Mouse (Mus musculus) hindbrain, postnatal 0 days (tissue): Measurements from ENCODE around the gene Phpt1. TPM values are rescaled to one million over a fixed set of nuclear protein-coding genes. Genes with fewer than 3 reads are reported as not detected.

Source experiments
- ATAC-seq: fragments of 200-750 bp; cut with Nextera tagmentation; 2 replicates; pipeline ENCODE4 v1.8.0; 2017; ENCODE audit warnings: mild to moderate bottlenecking, moderate TSS enrichment, moderate library complexity
- DNase-seq: peaks from one replicate; pipeline ENCODE4 v3.0.0-alpha.2; 2015; ENCODE audit warnings: low spot score
- H3K27ac ChIP-seq: fragments of 300-500 bp; sonication (generic); 2 replicates; pipeline ENCODE4 v1.5.1; 2014; ENCODE audit warnings: mild to moderate bottlenecking
- H3K27me3 ChIP-seq: fragments of 300-500 bp; sonication (generic); 2 replicates; pipeline ENCODE4 v1.6.1; 2014; ENCODE audit warnings: low read length, mixed read lengths; ENCODE audit not compliant: insufficient read depth
- H3K36me3 ChIP-seq: fragments of 300-500 bp; sonication (generic); 2 replicates; pipeline ENCODE4 v1.6.1; 2014; ENCODE audit warnings: low read length, mixed read lengths; ENCODE audit not compliant: insufficient read depth
- H3K4me1 ChIP-seq: fragments of 300-500 bp; sonication (generic); 2 replicates; pipeline ENCODE4 v1.6.1; 2014; ENCODE audit warnings: antibody characterized with exemption, low read length, mixed read lengths; ENCODE audit not compliant: insufficient read depth
- H3K4me2 ChIP-seq: fragments of 300-500 bp; sonication (generic); 2 replicates; pipeline ENCODE4 v1.6.1; 2014; ENCODE audit warnings: low read depth, mild to moderate bottlenecking, low read length, moderate library complexity, mixed read lengths
- H3K4me3 ChIP-seq: fragments of 300-500 bp; sonication (generic); 2 replicates; pipeline ENCODE4 v1.5.1; 2014; ENCODE audit warnings: low read length
- H3K9ac ChIP-seq: fragments of 300-500 bp; sonication (generic); replicated peaks from 2 replicates; pipeline ENCODE4 v1.6.1; 2014; ENCODE audit warnings: mild to moderate bottlenecking, low read length, moderate library complexity, mixed read lengths
- H3K9me3 ChIP-seq: fragments of 300-500 bp; sonication (generic); 2 replicates; pipeline ENCODE4 v1.6.1; 2016; ENCODE audit warnings: low read length, mixed read lengths
- CTCF ChIP-seq: IDR thresholded peaks from 2 replicates; pipeline ENCODE4 v1.5.1; 2016; ENCODE audit warnings: antibody characterized with exemption, control low read depth, low read depth
- WGBS: fragments of 180-500 bp; shearing (Covaris S2); extraction: QIAGEN DNeasy Blood & Tissue Kit; methylation state at CpG from one replicate; pipeline ENCODE4 v1.1.7; 2014; 5-methylcytosine and 5-hydroxymethylcytosine counted together
- polyA plus RNA-seq: library from polyadenylated mRNA; unstranded; fragments of >200 nt; fragmentation: Nextera tagmentation; extraction: Ambion mirVana; gene quantifications from 2 replicates; pipeline ENCODE4 v1.2.1, GENCODE M21; 2015
- total RNA-seq: library from RNA; depleted of rRNA; stranded (reverse); fragments of >200 nt; gene quantifications from 2 replicates; pipeline ENCODE4 v1.2.3, GENCODE M21; 2014; rRNA removed

The Phpt1 gene
- total and polyA plus RNA-seq, 2 experiments from 2014 or later: 48.2 to 242 TPM

DNA sequence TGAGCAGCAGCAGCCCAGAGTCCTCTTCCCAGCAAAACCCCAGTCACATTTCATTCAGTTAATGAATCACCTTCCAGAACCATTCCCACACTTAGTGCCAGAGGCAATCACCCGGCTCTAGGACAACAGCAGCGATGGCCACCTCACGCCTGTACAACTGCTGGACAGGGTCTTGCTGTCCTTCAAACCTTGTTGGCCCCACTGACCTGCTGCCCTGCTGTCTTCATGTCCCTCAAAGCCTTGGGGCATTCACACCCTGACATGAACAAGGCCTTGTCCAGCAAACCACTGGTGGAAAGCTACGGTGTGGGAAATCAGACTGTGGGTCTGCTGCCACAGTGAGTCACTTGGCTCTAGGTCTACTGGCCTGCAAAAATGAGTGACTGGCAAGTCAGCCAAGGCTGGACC, 34.5 kb downstream of the Phpt1 start:
- no peak overlapping the region for H3K4me2 ChIP-seq
- no peaks in the 10 kb centered on the region for H3K4me1 ChIP-seq
- WGBS: 93% methylated on average over 4 of the region's 4 CpGs
- H3K4me3 ChIP-seq: no peak overlapping the region
- ATAC-seq (no peak), DNase-seq (no peak)
- H3K9me3 ChIP-seq: no peaks in the 10 kb centered on the region
- H3K27me3 ChIP-seq: no peaks in the 10 kb centered on the region
- no peak overlapping the region for H3K27ac ChIP-seq
- no peak for TF ChIP-seq CTCF
- no peak overlapping the region for H3K9ac ChIP-seq
- H3K36me3 ChIP-seq: peaks cover 4% of the 10 kb centered on the region; the same call in 1 of the 2 replicates

GRCm38 (mm10) chr2:25536531-25536930, 38.5 kb downstream of the Phpt1 start:
- Histone ChIP-seq H3K27ac (no peak overlapping the region), H3K4me2 (no peak overlapping the region), H3K4me3 (no peak overlapping the region), H3K9ac (no peak overlapping the region), H3K9me3 (no peaks in the 10 kb centered on the region), H3K36me3 (peaks cover 7% of the 10 kb centered on the region; the same call in 1 of the 2 replicates), H3K4me1 (no peaks in the 10 kb centered on the region), H3K27me3 (no peaks in the 10 kb centered on the region)
- 93% methylated on average over 8 of the region's 8 CpGs for WGBS
- ATAC-seq (no peak), DNase-seq (no peak)
- no peak for TF ChIP-seq CTCF

- ATAC-seq (no peak), DNase-seq (no peak)
- H3K36me3 ChIP-seq: peaks cover 10% of the 10 kb centered on the region; the same call in 1 of the 2 replicates
- TF ChIP-seq CTCF: no peak
- H3K4me1 ChIP-seq: no peaks in the 10 kb centered on the region
- no peaks in the 10 kb centered on the region for H3K9me3 ChIP-seq
- H3K27me3 ChIP-seq: no peaks in the 10 kb centered on the region
- no peak overlapping the region for H3K4me3 ChIP-seq
- H3K9ac ChIP-seq: no peak overlapping the region
- no peak overlapping the region for H3K4me2 ChIP-seq
- H3K27ac ChIP-seq: peak overlapping the region; percentile 32; the same call in 1 of the 2 replicates
- WGBS: 95% methylated on average over 2 of the region's 2 CpGs
Observed at GRCm38 (mm10) chr2:25534866-25535182, 40.2 kb downstream of the Phpt1 start.

DNA sequence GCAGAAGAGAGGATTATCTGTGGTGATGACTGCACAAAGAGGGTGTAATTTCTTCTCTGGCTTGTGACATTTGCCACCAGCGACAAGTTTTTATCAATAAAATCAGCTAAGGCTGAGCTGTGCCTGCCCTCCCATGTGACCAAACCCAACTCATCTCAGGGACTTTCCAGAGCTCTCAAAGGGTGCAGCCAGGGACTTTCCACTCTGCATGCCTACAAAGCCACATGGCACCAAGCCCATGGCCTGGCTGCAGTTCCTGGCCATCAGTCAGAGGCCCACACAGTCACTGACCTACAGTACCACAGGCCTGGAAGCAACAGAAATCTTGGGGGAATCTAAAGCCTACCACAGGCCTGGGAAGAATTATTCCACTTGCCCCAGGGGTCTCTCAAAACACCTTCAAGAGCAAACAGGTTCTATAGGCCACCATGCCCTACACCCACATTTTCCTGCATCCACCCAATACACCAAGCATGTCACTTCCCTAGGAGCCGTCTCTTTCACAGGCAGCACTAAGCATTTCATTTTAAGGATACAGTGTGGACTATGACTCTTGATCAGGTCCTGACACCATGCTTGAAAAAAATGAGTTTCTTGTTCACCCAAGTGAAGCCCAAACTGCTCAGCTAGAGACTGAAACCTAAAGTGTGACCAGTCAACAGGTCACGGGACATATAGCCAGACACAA, 40.7 kb downstream of the Phpt1 start:
- Histone ChIP-seq H3K27ac (peak overlapping the region; percentile 32; the same call in 1 of the 2 replicates), H3K36me3 (peaks cover 10% of the 10 kb centered on the region; the same call in 1 of the 2 replicates), H3K4me2 (no peak overlapping the region), H3K9me3 (no peaks in the 10 kb centered on the region), H3K4me1 (no peaks in the 10 kb centered on the region), H3K27me3 (no peaks in the 10 kb centered on the region), H3K4me3 (no peak overlapping the region), H3K9ac (no peak overlapping the region)
- peak; percentile 72; the same call in 1 of the 2 replicates for ATAC-seq
- TF ChIP-seq CTCF: no peak
- peak; percentile 63 for DNase-seq
- 80% methylated on average over 3 of the region's 3 CpGs for WGBS

- TF ChIP-seq CTCF: no peak
- H3K4me2 ChIP-seq: no peak overlapping the region
- H3K27ac ChIP-seq: no peak overlapping the region
- 0 out of 2 replicates have a peak, but pooled peaks have one; percentile 38 for ATAC-seq
- WGBS: 89% methylated on average over 2 of the region's 2 CpGs
- peaks cover 11% of the 10 kb centered on the region; the same call in 1 of the 2 replicates for H3K36me3 ChIP-seq
- no peaks in the 10 kb centered on the region for H3K9me3 ChIP-seq
- no peaks in the 10 kb centered on the region for H3K27me3 ChIP-seq
- H3K4me1 ChIP-seq: no peaks in the 10 kb centered on the region
- H3K9ac ChIP-seq: no peak overlapping the region
- no peak for DNase-seq
- no peak overlapping the region for H3K4me3 ChIP-seq
Observed at GRCm38 (mm10) chr2:25533707-25534106, 41.3 kb downstream of the Phpt1 start.

DNA sequence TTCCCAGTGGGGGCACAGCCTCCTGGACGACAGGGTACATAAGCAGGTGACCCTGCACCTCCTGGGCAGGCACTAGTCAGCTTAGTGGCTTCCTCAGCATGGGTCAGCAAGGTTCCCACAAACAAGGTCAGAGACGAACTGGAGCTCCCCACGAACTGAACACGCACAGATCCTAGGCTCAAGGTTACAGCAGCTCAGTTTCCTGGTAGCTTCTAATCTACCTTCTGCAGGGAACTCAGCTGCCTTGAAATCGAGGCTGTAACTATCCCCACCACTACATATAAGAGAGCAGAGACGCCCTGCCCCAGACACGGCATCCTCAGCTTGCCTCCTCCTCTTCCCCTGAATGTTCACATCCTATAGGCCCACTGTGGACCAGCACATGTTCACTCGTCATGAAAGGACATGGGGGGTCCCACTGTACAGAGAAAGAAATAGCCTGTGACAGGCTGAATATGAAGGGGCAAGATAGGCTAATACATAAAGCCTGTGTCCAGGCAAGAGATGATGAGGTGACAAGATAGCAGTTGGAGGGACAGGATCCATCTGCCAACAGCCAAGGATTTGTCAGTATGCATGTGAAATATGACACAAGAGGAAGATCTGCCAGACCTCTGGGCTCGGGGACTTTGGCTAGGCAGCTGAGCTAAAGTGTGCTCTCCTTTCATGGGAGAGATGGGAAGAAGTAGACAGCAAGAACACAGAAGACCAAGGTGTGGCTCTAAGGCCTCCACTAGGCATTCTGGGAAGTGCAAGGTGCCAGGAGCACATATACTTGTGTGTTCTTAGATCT, 48.3 kb downstream of the Phpt1 start:
- Histone ChIP-seq H3K4me2 (no peak overlapping the region), H3K36me3 (peaks cover 52% of the 10 kb centered on the region), H3K27me3 (no peaks in the 10 kb centered on the region), H3K4me1 (no peaks in the 10 kb centered on the region), H3K9ac (no peak overlapping the region), H3K27ac (no peak overlapping the region), H3K4me3 (no peak overlapping the region), H3K9me3 (no peaks in the 10 kb centered on the region)
- ATAC-seq: no peak
- DNase-seq: no peak
- TF ChIP-seq CTCF: no peak
- WGBS: 91% methylated on average over 9 of the region's 9 CpGs

Other genes with a start within 250 kb of the Phpt1 start
Only the 30 nearest of the 34 such genes appear.
- gene Uap1l1, start 209.5 kb downstream of the Phpt1 start, total RNA-seq: 5.8 and 7.5 TPM in 2 replicates
- gene Uap1l1, start 209.5 kb downstream of the Phpt1 start, polyA plus RNA-seq: 15.6 and 18.5 TPM in 2 replicates
- 38.1 and 40.2 TPM in 2 replicates for gene Sapcd2, start 202.9 kb downstream of the Phpt1 start, total RNA-seq
- gene Sapcd2, start 202.9 kb downstream of the Phpt1 start, polyA plus RNA-seq: 20.2 and 22.0 TPM in 2 replicates
- gene Entpd2, start 179.3 kb downstream of the Phpt1 start, total RNA-seq: 8.4 and 12.9 TPM in 2 replicates
- 10.8 and 12.3 TPM in 2 replicates for gene Entpd2, start 179.3 kb downstream of the Phpt1 start, polyA plus RNA-seq
- 249 and 289 TPM in 2 replicates for gene Npdc1, start 175.9 kb downstream of the Phpt1 start, total RNA-seq
- 416 and 422 TPM in 2 replicates for gene Npdc1, start 175.9 kb downstream of the Phpt1 start, polyA plus RNA-seq
- 1.0 TPM in 1 of 2 replicates, not detected in the other for gene Fut7, start 152.0 kb downstream of the Phpt1 start, total RNA-seq
- gene Fut7, start 152.0 kb downstream of the Phpt1 start, polyA plus RNA-seq: 0.18 and 0.20 TPM in 2 replicates
- gene Abca2, start 146.5 kb downstream of the Phpt1 start, total RNA-seq: 84.6 and 94.9 TPM in 2 replicates
- 10.7 and 12.5 TPM in 2 replicates for gene Abca2, start 146.5 kb downstream of the Phpt1 start, polyA plus RNA-seq
- 0.97 and 3.9 TPM in 2 replicates for gene Clic3, start 118.4 kb downstream of the Phpt1 start, total RNA-seq
- 4.1 and 4.8 TPM in 2 replicates for gene Clic3, start 118.4 kb downstream of the Phpt1 start, polyA plus RNA-seq
- 183 and 187 TPM in 2 replicates for gene Paxx, start 114.1 kb downstream of the Phpt1 start, total RNA-seq
- 141 and 145 TPM in 2 replicates for gene Paxx, start 114.1 kb downstream of the Phpt1 start, polyA plus RNA-seq
- gene Ptgds, start 105.2 kb downstream of the Phpt1 start, total RNA-seq: 1,517 and 2,498 TPM in 2 replicates
- 2,872 and 3,193 TPM in 2 replicates for gene Ptgds, start 105.2 kb downstream of the Phpt1 start, polyA plus RNA-seq
- gene Lcn12, start 81.3 kb downstream of the Phpt1 start, total RNA-seq: not detected in 2 replicates
- gene Lcn12, start 81.3 kb downstream of the Phpt1 start, polyA plus RNA-seq: not detected in 2 replicates
- gene Fbxw5, start 74.5 kb downstream of the Phpt1 start, total RNA-seq: 140 and 175 TPM in 2 replicates
- 93.4 and 102 TPM in 2 replicates for gene Fbxw5, start 74.5 kb downstream of the Phpt1 start, polyA plus RNA-seq
- gene C8g, start 73.5 kb downstream of the Phpt1 start, total RNA-seq: 0.58 and 0.68 TPM in 2 replicates
- gene C8g, start 73.5 kb downstream of the Phpt1 start, polyA plus RNA-seq: 6.5 and 8.0 TPM in 2 replicates
- 10.0 and 11.4 TPM in 2 replicates for gene Traf2, start 28.3 kb downstream of the Phpt1 start, total RNA-seq
- gene Traf2, start 28.3 kb downstream of the Phpt1 start, polyA plus RNA-seq: 9.2 and 9.3 TPM in 2 replicates
- gene Edf1, start 17.4 kb downstream of the Phpt1 start, total RNA-seq: 159 and 274 TPM in 2 replicates
- gene Edf1, start 17.4 kb downstream of the Phpt1 start, polyA plus RNA-seq: 394 and 413 TPM in 2 replicates
- gene Mamdc4, start 379 bp downstream of the Phpt1 start, total RNA-seq: 1.2 and 2.5 TPM in 2 replicates
- gene Mamdc4, start 379 bp downstream of the Phpt1 start, polyA plus RNA-seq: 1.2 and 2.0 TPM in 2 replicates
- gene Ajm1, start 6.5 kb upstream of the Phpt1 start, total RNA-seq: 22.4 and 29.1 TPM in 2 replicates
- 18.8 and 19.8 TPM in 2 replicates for gene Ajm1, start 6.5 kb upstream of the Phpt1 start, polyA plus RNA-seq
- gene Rabl6, start 33.3 kb upstream of the Phpt1 start, total RNA-seq: 71.8 and 74.9 TPM in 2 replicates
- 53.0 and 62.4 TPM in 2 replicates for gene Rabl6, start 33.3 kb upstream of the Phpt1 start, polyA plus RNA-seq
- not detected in 2 replicates for gene Ccdc183, start 42.5 kb upstream of the Phpt1 start, total RNA-seq
- 0.35 and 0.48 TPM in 2 replicates for gene Ccdc183, start 42.5 kb upstream of the Phpt1 start, polyA plus RNA-seq
- gene Tmem141, start 46.8 kb upstream of the Phpt1 start, total RNA-seq: 48.0 and 59.8 TPM in 2 replicates
- 52.0 and 56.9 TPM in 2 replicates for gene Tmem141, start 46.8 kb upstream of the Phpt1 start, polyA plus RNA-seq
- gene Fcna, start 52.8 kb upstream of the Phpt1 start, total RNA-seq: 2.2 and 2.7 TPM in 2 replicates
- 3.7 and 4.3 TPM in 2 replicates for gene Fcna, start 52.8 kb upstream of the Phpt1 start, polyA plus RNA-seq
- not detected in 2 replicates for gene Lcn8, start 77.9 kb upstream of the Phpt1 start, total RNA-seq
- not detected in 2 replicates for gene Lcn8, start 77.9 kb upstream of the Phpt1 start, polyA plus RNA-seq
- not detected in 2 replicates for gene Lcn5, start 82.7 kb upstream of the Phpt1 start, total RNA-seq
- gene Lcn5, start 82.7 kb upstream of the Phpt1 start, polyA plus RNA-seq: not detected in 2 replicates
- not detected in 2 replicates for gene Lcn6, start 101.6 kb upstream of the Phpt1 start, total RNA-seq
- not detected in 2 replicates for gene Lcn6, start 101.6 kb upstream of the Phpt1 start, polyA plus RNA-seq
- not detected in 2 replicates for gene Lcn10, start 107.5 kb upstream of the Phpt1 start, total RNA-seq
- not detected in 2 replicates for gene Lcn10, start 107.5 kb upstream of the Phpt1 start, polyA plus RNA-seq
- not detected in 2 replicates for gene Obp2a, start 124.8 kb upstream of the Phpt1 start, total RNA-seq
- gene Obp2a, start 124.8 kb upstream of the Phpt1 start, polyA plus RNA-seq: not detected in 2 replicates
- gene Bmyc, start 131.5 kb upstream of the Phpt1 start, total RNA-seq: 90.3 and 92.6 TPM in 2 replicates
- 206 and 219 TPM in 2 replicates for gene Bmyc, start 131.5 kb upstream of the Phpt1 start, polyA plus RNA-seq
- not detected in 2 replicates for gene Obp2b, start 161.8 kb upstream of the Phpt1 start, total RNA-seq
- not detected in 2 replicates for gene Obp2b, start 161.8 kb upstream of the Phpt1 start, polyA plus RNA-seq
- gene Lcn3, start 190.3 kb upstream of the Phpt1 start, total RNA-seq: not detected in 2 replicates
- not detected in 2 replicates for gene Lcn3, start 190.3 kb upstream of the Phpt1 start, polyA plus RNA-seq
- not detected in 2 replicates for gene Lcn11, start 201.8 kb upstream of the Phpt1 start, total RNA-seq
- gene Lcn11, start 201.8 kb upstream of the Phpt1 start, polyA plus RNA-seq: not detected in 2 replicates
- gene Gm13539, start 207.0 kb upstream of the Phpt1 start, total RNA-seq: not detected in 2 replicates
- not detected in 2 replicates for gene Gm13539, start 207.0 kb upstream of the Phpt1 start, polyA plus RNA-seq